Comparison of ENCODE assay signal across 8 mouse cellular contexts in genomic region chr8:60631504-60631934, GRCm38 (mm10). TPM values are rescaled to one million over a fixed set of nuclear protein-coding genes. Genes with fewer than 3 reads are reported as not detected.
DNase-seq lines count a peak whose midpoint lies in the region; ATAC-seq and TF ChIP-seq lines count a peak whose summit lies in the region.

No protein-coding gene starts in this region.

- no peak for TF ChIP-seq CTCF in forebrain, postnatal 0 days (IDR thresholded peaks at IDR 0.05; ENCODE audit: low read depth)
- TF ChIP-seq CTCF in liver, postnatal 0 days (IDR thresholded peaks at IDR 0.05; ENCODE audit: low read depth), result no peak

- WGBS in forebrain, postnatal 0 days, result 2% methylated on average over 13 of the region's 13 CpGs
- under 1% methylated on average over 13 of the region's 13 CpGs for WGBS in liver, postnatal 0 days (ENCODE audit: insufficient replicate concordance)
- WGBS in neural tube, embryonic 13.5 days, result 0% methylated on average over 13 of the region's 13 CpGs

- no peak for TF ChIP-seq EP300 in liver, postnatal 0 days (IDR thresholded peaks at IDR 0.05; ENCODE audit: low read depth)

- intact Hi-C loops in heart, postnatal 36 days (cut with DNase I), result loop anchor here (5.0 to 10.0 kb wide), 4 partner anchors 236 to 853 kb away; partner anchors contain the start of genes Cbr4, Clcn3 and Hpf1

- H3K9me3 ChIP-seq in forebrain, postnatal 0 days (ENCODE audit: low read length), result no peaks in the 10 kb centered on the region
- H3K9me3 ChIP-seq in liver, postnatal 0 days (ENCODE audit: low read length), result no peaks in the 10 kb centered on the region
- no peaks in the 10 kb centered on the region for H3K9me3 ChIP-seq in neural tube, embryonic 13.5 days

- H3K4me1 ChIP-seq in forebrain, postnatal 0 days (ENCODE audit: insufficient read depth), result no peaks in the 10 kb centered on the region
- peaks cover 12% of the 10 kb centered on the region for H3K4me1 ChIP-seq in liver, postnatal 0 days (ENCODE audit: insufficient read depth)
- H3K4me1 ChIP-seq in neural tube, embryonic 13.5 days (replicated peaks), result peaks cover 18% of the 10 kb centered on the region

- H3K36me3 ChIP-seq in forebrain, postnatal 0 days (ENCODE audit: insufficient read depth), result no peaks in the 10 kb centered on the region
- H3K36me3 ChIP-seq in liver, postnatal 0 days (replicated peaks; ENCODE audit: insufficient read depth, low read length), result no peaks in the 10 kb centered on the region
- H3K36me3 ChIP-seq in neural tube, embryonic 13.5 days, result no peaks in the 10 kb centered on the region

- peak overlapping the region; percentile 95 for H3K4me2 ChIP-seq in forebrain, postnatal 0 days (ENCODE audit: low read depth)
- peak overlapping the region; percentile 91 for H3K4me2 ChIP-seq in liver, postnatal 0 days (ENCODE audit: low read depth, low read length)
- H3K4me2 ChIP-seq in neural tube, embryonic 13.5 days, result peak overlapping the region; percentile 88

- H3K9ac ChIP-seq in forebrain, postnatal 0 days, result peak overlapping the region; percentile 39
- H3K9ac ChIP-seq in liver, postnatal 0 days (replicated peaks), result no peak overlapping the region
- H3K9ac ChIP-seq in neural tube, embryonic 13.5 days, result 0 out of 2 replicates have a peak overlapping the region, but pooled peaks have one; percentile 17

- peak overlapping the region; percentile 63 for H3K4me3 ChIP-seq in forebrain, postnatal 0 days (ENCODE audit: low read depth, low read length)
- 0 out of 2 replicates have a peak overlapping the region, but pooled peaks have one; percentile 51 for H3K4me3 ChIP-seq in liver, postnatal 0 days (ENCODE audit: low read depth, low read length)
- H3K4me3 ChIP-seq in neural tube, embryonic 13.5 days, result peak overlapping the region; percentile 70

- no peaks in the 10 kb centered on the region for H3K27me3 ChIP-seq in forebrain, postnatal 0 days (ENCODE audit: insufficient read depth, low read length)
- peaks cover 26% of the 10 kb centered on the region for H3K27me3 ChIP-seq in liver, postnatal 0 days (ENCODE audit: insufficient read depth, low read length)
- peaks cover 22% of the 10 kb centered on the region for H3K27me3 ChIP-seq in neural tube, embryonic 13.5 days

- ATAC-seq in forebrain, postnatal 0 days, result peak; percentile 44
- ATAC-seq in liver, postnatal 0 days, result peak; percentile 28
- ATAC-seq in neural tube, embryonic 13.5 days (ENCODE audit: low read depth), result peak; percentile 33; the same call in 1 of the 2 replicates

- H3K27ac ChIP-seq in forebrain, postnatal 0 days (ENCODE audit: low read depth, low read length), result peak overlapping the region; percentile 76
- H3K27ac ChIP-seq in liver, postnatal 0 days (ENCODE audit: low read depth), result no peak overlapping the region
- no peak overlapping the region for H3K27ac ChIP-seq in neural tube, embryonic 13.5 days (replicated peaks)

- DNase-seq in ES-CJ7 (ENCODE audit: low read depth, low spot score), result peak; percentile 86
- DNase-seq in cerebellum, adult 18-20 months, result peak; percentile 83
- DNase-seq in forebrain, postnatal 0 days, result peak; percentile 91
- peak; percentile 67 to 72 for DNase-seq in heart, postnatal 36 days
- DNase-seq in layer of hippocampus, adult 18-20 months (ENCODE audit: low spot score in 2 of 2), result peak; percentile 67 to 89
- DNase-seq in liver, postnatal 0 days, result peak; percentile 51
- peak; percentile 11 for DNase-seq in thymus, postnatal 36 days

RNA-seq across cellular contexts. Expression of gene Mfap3l, which starts 1.1 kb away (rescaled TPM):
- 8.0 and 9.1 TPM in 2 replicates for total RNA-seq in forebrain, postnatal 0 days (2014; rRNA removed)
- 1.3 and 2.4 TPM in 2 replicates for polyA plus RNA-seq in forebrain, postnatal 0 days (2015; fragmentation: Nextera tagmentation; extraction: Ambion mirVana)
- 10 to 100 TPM in 1 of 2 experiments, 1 to 10 TPM in 1; 8.7 to 10.4 TPM for total RNA-seq in heart, postnatal 36 days (2021)
- 10 to 100 TPM; 46.6 to 50.4 TPM for total RNA-seq in layer of hippocampus, adult 18-20 months (2021)
- 0.27 and 0.40 TPM in 2 replicates for polyA plus RNA-seq in liver, postnatal 0 days (2015; fragmentation: Nextera tagmentation; extraction: Ambion mirVana)
- 3.3 and 3.8 TPM in 2 replicates for polyA plus RNA-seq in neural tube, embryonic 13.5 days (2015; fragmentation: Nextera tagmentation; extraction: Ambion mirVana)

Comparison
In these comparisons a context has a peak if more than half of its experiments do, and no peak if none do; other contexts are left out.
1. DNase-seq: peak in every context shown above with its lines; median percentile 91 in forebrain, postnatal 0 days; 86 in ES-CJ7; 83 in cerebellum, adult 18-20 months; 78 in layer of hippocampus, adult 18-20 months; 70 in heart, postnatal 36 days; 51 in liver, postnatal 0 days; 11 in thymus, postnatal 36 days.